Mouse (Mus musculus): ENCODE measurements around the gene Anks3.

Anks3 gene

DNA sequence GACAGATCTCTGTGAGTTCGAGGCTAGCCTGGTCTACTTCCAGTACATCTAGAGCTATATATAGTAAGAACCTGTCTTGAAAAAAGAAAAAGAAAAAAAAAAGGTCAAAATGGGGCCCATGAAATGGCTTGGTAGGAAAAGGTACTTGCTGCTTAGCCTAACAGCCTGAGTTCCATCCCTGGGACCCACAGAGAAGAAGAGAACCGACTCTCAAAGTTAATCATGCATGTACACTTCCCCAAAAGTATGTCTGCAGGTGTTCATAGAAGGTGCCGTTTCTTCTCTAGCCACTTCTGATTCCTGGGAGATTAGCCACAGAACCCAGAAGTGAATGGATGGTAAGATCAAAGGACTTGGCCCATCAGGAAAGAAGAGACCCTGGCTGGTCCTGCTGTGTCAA lies 4.4 kb upstream of the Anks3 start:
- no peak for DNase-seq (ENCODE audit: low read depth)

GRCm38 (mm10) chr16:4965392-4966129 lies 1.6 kb upstream of the Anks3 start:
- DNase-seq (ENCODE audit: low read depth), result no peak

- peak; percentile 26 for DNase-seq (ENCODE audit: low read depth)
Measured at GRCm38 (mm10) chr16:4964731-4965391, 856 bp upstream of the Anks3 start.

DNA sequence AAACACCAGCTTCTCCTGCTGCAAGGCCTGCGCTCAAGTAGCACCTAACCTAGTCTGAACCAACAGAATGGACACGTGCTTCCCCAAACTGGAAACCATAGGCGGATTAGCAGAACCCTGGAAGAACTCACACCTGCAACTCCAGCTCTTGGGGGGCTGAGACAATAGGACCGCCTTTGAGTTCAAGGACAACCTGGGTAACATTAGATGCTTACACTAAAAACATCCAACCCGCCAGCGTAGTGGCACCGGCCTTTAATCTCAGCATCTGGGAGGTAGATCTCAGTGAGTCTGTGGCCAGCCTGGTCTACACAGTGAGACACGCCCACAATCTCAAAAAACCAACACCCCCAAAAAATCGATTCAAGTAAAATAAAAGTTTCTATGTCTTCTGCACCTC lies 659 bp downstream of the Anks3 start:
- peak; percentile 30 for DNase-seq (ENCODE audit: low read depth)

- DNase-seq (ENCODE audit: low read depth), result no peak
Measured at GRCm38 (mm10) chr16:4960260-4960659, 3.7 kb downstream of the Anks3 start.

- no peak for DNase-seq (ENCODE audit: low read depth)
Measured at GRCm38 (mm10) chr16:4957446-4957845, 6.6 kb downstream of the Anks3 start.

- no peak for DNase-seq (ENCODE audit: low read depth)
Measured at GRCm38 (mm10) chr16:4956609-4957008, 7.4 kb downstream of the Anks3 start.

GRCm38 (mm10) chr16:4947378-4947777 lies 16.6 kb downstream of the Anks3 start:
- DNase-seq (ENCODE audit: low read depth), result no peak

DNA sequence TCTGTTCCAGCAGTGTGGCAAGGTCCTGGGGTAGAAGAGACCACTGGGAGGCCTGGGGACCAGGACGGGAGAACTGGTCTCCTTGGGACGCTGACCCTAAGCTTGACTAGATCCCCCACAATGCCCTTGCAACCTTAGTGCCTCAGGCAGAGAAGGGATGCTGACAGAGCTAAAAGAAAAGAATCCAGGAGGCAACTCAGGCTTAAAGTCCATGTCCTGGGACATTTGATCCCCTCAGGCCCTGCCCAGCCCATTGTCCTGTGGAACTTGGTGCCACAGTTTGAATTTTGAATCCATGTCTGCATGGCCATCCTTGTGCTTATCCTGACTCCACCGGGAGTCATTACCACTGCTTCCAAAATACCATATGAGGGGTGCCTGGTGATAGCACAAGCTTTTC lies 17.9 kb downstream of the Anks3 start:
- no peak for DNase-seq (ENCODE audit: low read depth)

- DNase-seq (ENCODE audit: low read depth), result no peak
Measured at GRCm38 (mm10) chr16:4945415-4945814, 18.6 kb downstream of the Anks3 start.

DNA sequence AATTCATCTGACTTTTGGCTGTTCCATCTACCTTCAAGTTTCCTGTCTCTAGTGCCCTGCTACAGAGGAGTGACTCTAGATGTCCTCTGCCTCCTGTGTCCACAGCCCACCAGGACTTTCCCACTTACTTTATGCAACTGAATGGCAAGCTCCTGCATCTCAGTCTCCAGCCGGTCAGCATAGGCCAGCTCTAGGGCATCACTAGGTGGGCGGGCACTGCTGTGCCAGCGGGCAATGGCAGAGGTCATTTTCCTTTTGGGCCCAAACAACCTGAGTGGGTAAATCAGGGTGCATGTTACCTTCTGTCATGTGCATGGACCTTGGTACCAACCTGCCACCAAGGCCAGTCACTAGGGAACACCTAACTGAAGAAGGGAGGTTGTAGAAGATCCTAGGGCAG lies 20.6 kb downstream of the Anks3 start:
- DNase-seq (ENCODE audit: low read depth), result no peak

- no peak for DNase-seq (ENCODE audit: low read depth)
Measured at GRCm38 (mm10) chr16:4942868-4943267, 21.1 kb downstream of the Anks3 start.

DNA sequence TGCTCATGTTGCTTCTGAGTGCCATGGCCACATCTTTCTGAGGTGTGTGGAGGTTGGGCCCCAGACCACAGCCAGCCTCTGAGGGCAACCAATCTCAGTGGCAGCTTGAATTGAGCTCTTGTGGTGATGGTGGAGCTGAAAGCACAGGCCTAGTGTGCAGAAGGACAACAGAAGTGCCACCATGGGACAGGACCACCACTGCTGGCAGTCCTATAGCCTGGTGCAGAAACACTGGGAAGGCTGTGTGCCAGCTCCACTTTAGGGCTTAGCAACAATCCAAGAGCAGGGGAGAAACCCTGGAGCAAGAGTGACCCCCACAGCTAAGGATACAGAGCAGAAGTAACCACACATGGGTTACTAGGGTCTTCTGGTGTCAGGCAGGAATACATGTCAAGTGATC lies 23.0 kb downstream of the Anks3 start:
- no peak for DNase-seq (ENCODE audit: low read depth)

GRCm38 (mm10) chr16:4940311-4940850 lies 23.6 kb downstream of the Anks3 start:
- DNase-seq (ENCODE audit: low read depth), result no peak

GRCm38 (mm10) chr16:4939412-4939811 lies 24.6 kb downstream of the Anks3 start:
- no peak for DNase-seq (ENCODE audit: low read depth)

GRCm38 (mm10) chr16:4938989-4939388 lies 25.0 kb downstream of the Anks3 start:
- peak; percentile 98 for DNase-seq (ENCODE audit: low read depth)

DNA sequence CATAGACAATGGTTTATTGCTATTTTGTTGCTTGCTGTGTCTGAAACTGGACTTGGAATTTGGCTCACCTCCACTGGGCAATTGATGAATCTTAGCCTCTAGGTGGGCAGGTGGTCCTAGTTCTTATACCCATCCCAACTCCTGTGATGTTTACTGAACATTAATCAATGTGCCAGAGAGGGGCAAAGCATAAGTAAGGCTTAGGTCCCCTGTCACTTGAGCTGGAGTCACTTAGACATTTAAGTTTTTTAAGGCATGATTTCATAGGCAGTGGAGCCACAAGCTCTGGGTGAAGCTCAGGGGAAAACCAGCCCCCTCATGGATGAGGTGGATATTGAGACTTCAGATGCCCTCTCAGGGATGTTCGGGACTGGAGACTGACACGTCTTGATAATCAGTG lies 25.5 kb downstream of the Anks3 start, which contains the start of gene Nudt16l1:
Gene Nudt16l1, plus strand, starts transcription at position 301 of the 400 bp plus-strand sequence.
- DNase-seq (ENCODE audit: low read depth), result no peak

DNA sequence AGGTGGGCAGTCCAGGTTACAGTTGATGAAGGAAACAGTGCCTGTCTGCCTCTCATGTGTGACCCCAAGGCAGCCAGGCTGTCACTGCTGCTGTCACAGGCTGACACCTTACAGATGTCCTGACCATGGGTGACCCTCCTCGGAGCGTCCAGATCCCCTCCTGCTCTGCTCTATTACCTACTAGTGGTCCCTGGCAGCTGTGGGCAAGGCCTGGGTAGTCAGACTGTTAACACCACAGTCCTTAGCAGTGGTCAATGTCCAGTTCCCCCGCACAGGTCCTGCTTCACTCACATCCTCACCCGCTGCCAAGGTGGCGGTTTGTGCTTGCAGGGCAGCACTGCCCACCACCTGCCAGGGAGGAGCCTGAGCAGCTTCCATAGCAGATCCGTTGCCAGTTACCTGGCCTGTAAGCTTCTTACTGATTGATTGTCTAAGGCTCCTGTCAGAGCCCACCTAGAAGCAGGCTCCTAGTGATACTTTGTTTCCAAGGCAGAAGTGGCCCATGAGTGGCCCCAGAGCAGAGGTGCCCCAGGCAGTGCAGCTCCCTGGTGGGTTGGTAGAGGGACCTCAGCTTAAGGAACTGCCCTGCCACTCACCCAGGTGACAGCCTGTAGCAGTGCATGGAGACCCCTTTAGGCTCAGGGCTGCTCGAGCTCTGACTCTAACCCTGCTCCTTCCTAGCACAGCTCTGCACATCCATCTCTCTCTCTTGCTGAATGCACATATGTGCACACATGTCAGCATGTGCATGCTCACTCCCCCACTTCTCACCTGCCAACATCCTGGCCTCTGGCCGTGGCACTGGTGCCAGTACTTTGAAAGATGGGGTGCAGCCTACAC lies 26.4 kb downstream of the Anks3 start:
- DNase-seq (ENCODE audit: low read depth), result no peak

GRCm38 (mm10) chr16:4935931-4936703 lies 27.9 kb downstream of the Anks3 start:
- DNase-seq (ENCODE audit: low read depth), result no peak

DNA sequence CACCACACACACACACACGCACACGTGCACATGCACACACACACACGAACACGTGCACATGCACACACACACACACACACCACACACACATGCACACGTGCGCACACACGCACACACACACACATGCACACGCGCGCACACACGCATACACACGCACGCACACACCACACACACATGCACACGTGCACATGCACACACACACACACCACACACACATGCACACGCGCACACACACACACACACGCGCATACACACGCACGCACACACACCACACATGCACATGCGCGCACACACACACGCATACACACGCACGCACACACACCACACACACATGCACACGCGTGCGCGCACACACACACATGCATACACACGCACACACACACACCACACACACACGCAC lies 28.6 kb downstream of the Anks3 start:
- no peak for DNase-seq (ENCODE audit: low read depth)

- no peak for DNase-seq (ENCODE audit: low read depth)
Measured at GRCm38 (mm10) chr16:4932429-4932828, 31.6 kb downstream of the Anks3 start.

DNA sequence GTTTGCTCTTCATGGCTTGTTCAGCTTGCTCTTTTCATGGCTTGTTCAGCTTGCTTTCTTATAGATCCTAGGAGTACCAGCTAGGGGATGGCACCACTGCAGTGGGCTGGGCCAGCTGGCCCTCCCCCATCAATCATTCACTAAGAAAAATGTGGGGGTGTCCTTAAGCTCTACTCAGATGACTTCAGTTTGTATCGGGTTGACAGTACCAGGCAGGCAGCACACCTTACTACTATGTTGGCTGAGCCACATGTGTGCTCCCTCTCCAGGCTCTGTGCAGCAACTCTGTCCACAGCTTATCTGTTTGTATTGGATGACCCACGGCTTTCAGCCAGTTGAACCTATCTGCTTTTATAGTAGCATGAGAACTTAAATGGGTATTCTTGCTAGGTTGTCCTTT lies 35.5 kb downstream of the Anks3 start:
- no peak for DNase-seq (ENCODE audit: low read depth)
